Mouse (Mus musculus): ENCODE data around the gene Dio2. TPM values are rescaled to one million over a fixed set of nuclear protein-coding genes. Genes with fewer than 3 reads are reported as not detected.

Dio2 gene
- polyA plus RNA-seq, 1 experiment: 52.1 TPM

- H3K4me1 ChIP-seq (ENCODE audit: control insufficient read depth, insufficient read depth, low read length): no peaks in the 10 kb centered on the region
- H3K27ac ChIP-seq (ENCODE audit: insufficient read depth, low read depth, low read length): no peak overlapping the region
- 57% methylated on average over 10 of the region's 10 CpGs for WGBS
- TF ChIP-seq POLR2A (IDR thresholded peaks at IDR 0.05; ENCODE audit: insufficient read depth, low read depth, low read length) (no peak), CTCF (IDR thresholded peaks at IDR 0.05; ENCODE audit: insufficient read depth, low read depth, low read length) (peak; percentile 42; the same call in 1 of the 2 replicates)
- H3K4me3 ChIP-seq (ENCODE audit: insufficient read depth, low read depth, low read length): no peak overlapping the region
These were observed 8.6 kb downstream of the Dio2 start for GRCm38 (mm10) chr12:90729648-90730047.

- TF ChIP-seq POLR2A (IDR thresholded peaks at IDR 0.05; ENCODE audit: insufficient read depth, low read depth, low read length): no peak
- no peak for TF ChIP-seq CTCF (IDR thresholded peaks at IDR 0.05; ENCODE audit: insufficient read depth, low read depth, low read length)
- no peaks in the 10 kb centered on the region for H3K4me1 ChIP-seq (ENCODE audit: control insufficient read depth, insufficient read depth, low read length)
- no peak overlapping the region for H3K4me3 ChIP-seq (ENCODE audit: insufficient read depth, low read depth, low read length)
- WGBS: 91% methylated on average over 8 of the region's 8 CpGs
- H3K27ac ChIP-seq (ENCODE audit: insufficient read depth, low read depth, low read length): no peak overlapping the region
These were observed 13.1 kb downstream of the Dio2 start for GRCm38 (mm10) chr12:90725107-90725506.

- Histone ChIP-seq H3K4me1 (ENCODE audit: control insufficient read depth, insufficient read depth, low read length) (no peaks in the 10 kb centered on the region), H3K4me3 (ENCODE audit: insufficient read depth, low read depth, low read length) (no peak overlapping the region), H3K27ac (ENCODE audit: insufficient read depth, low read depth, low read length) (no peak overlapping the region)
- 90% methylated on average over 11 of the region's 11 CpGs for WGBS
- no peak for TF ChIP-seq POLR2A (IDR thresholded peaks at IDR 0.05; ENCODE audit: insufficient read depth, low read depth, low read length)
- TF ChIP-seq CTCF (IDR thresholded peaks at IDR 0.05; ENCODE audit: insufficient read depth, low read depth, low read length): no peak
These were observed 13.6 kb downstream of the Dio2 start for GRCm38 (mm10) chr12:90724644-90725043.

- H3K27ac ChIP-seq (ENCODE audit: insufficient read depth, low read depth, low read length): no peak overlapping the region
- H3K4me3 ChIP-seq (ENCODE audit: insufficient read depth, low read depth, low read length): no peak overlapping the region
- no peak for TF ChIP-seq CTCF (IDR thresholded peaks at IDR 0.05; ENCODE audit: insufficient read depth, low read depth, low read length)
- TF ChIP-seq POLR2A (IDR thresholded peaks at IDR 0.05; ENCODE audit: insufficient read depth, low read depth, low read length): no peak
- 86% methylated on average over 2 of the region's 2 CpGs for WGBS
- no peaks in the 10 kb centered on the region for H3K4me1 ChIP-seq (ENCODE audit: control insufficient read depth, insufficient read depth, low read length)
These were observed 44.1 kb downstream of the Dio2 start for GRCm38 (mm10) chr12:90694135-90694534.

Measured in olfactory bulb, adult 2 months (tissue).